Mouse (Mus musculus) brain, embryonic 18.5 days (tissue): ENCODE data around the gene Nebl.

Source experiments
- DNase-seq: peaks from one replicate; pipeline ENCODE4 v3.0.0-alpha.2; 2012; ENCODE audit warnings: low read depth, low spot score

The Nebl gene

GRCm38 (mm10) chr2:17523791-17524190 lies 207.5 kb downstream of the Nebl start:
- no peak for DNase-seq

GRCm38 (mm10) chr2:17515686-17516085 lies 215.6 kb downstream of the Nebl start:
- DNase-seq = no peak

- no peak for DNase-seq
These were observed 216.5 kb downstream of the Nebl start for GRCm38 (mm10) chr2:17514765-17515164.

GRCm38 (mm10) chr2:17509942-17510341 lies 221.3 kb downstream of the Nebl start:
- no peak for DNase-seq

GRCm38 (mm10) chr2:17507362-17507761 lies 223.9 kb downstream of the Nebl start:
- DNase-seq = no peak

GRCm38 (mm10) chr2:17504115-17504774 lies 227.0 kb downstream of the Nebl start:
- DNase-seq = no peak

GRCm38 (mm10) chr2:17501075-17501474 lies 230.2 kb downstream of the Nebl start:
- no peak for DNase-seq

- no peak for DNase-seq
These were observed 265.6 kb downstream of the Nebl start for GRCm38 (mm10) chr2:17465517-17466174.

- no peak for DNase-seq
These were observed 270.8 kb downstream of the Nebl start for GRCm38 (mm10) chr2:17460434-17460833.

GRCm38 (mm10) chr2:17453676-17454075 lies 277.6 kb downstream of the Nebl start:
- no peak for DNase-seq

GRCm38 (mm10) chr2:17448341-17448740 lies 282.9 kb downstream of the Nebl start:
- no peak for DNase-seq

GRCm38 (mm10) chr2:17443581-17443980 lies 287.7 kb downstream of the Nebl start:
- DNase-seq = no peak

GRCm38 (mm10) chr2:17438317-17438716 lies 292.9 kb downstream of the Nebl start:
- no peak for DNase-seq

GRCm38 (mm10) chr2:17436739-17437440 lies 294.4 kb downstream of the Nebl start:
- DNase-seq = no peak

GRCm38 (mm10) chr2:17435217-17435616 lies 296.0 kb downstream of the Nebl start:
- no peak for DNase-seq

- DNase-seq = no peak
These were observed 302.2 kb downstream of the Nebl start for GRCm38 (mm10) chr2:17429028-17429427.

GRCm38 (mm10) chr2:17428156-17428555 lies 303.1 kb downstream of the Nebl start:
- no peak for DNase-seq

GRCm38 (mm10) chr2:17422967-17423366 lies 308.3 kb downstream of the Nebl start:
- peak; percentile 64 for DNase-seq

- no peak for DNase-seq
These were observed 315.9 kb downstream of the Nebl start for GRCm38 (mm10) chr2:17415347-17415746.

- no peak for DNase-seq
These were observed 316.9 kb downstream of the Nebl start for GRCm38 (mm10) chr2:17414324-17414723.

GRCm38 (mm10) chr2:17413496-17414268 lies 317.6 kb downstream of the Nebl start:
- DNase-seq = no peak

- DNase-seq = no peak
These were observed 322.0 kb downstream of the Nebl start for GRCm38 (mm10) chr2:17409276-17409675.
